In the genomic region with DNA sequence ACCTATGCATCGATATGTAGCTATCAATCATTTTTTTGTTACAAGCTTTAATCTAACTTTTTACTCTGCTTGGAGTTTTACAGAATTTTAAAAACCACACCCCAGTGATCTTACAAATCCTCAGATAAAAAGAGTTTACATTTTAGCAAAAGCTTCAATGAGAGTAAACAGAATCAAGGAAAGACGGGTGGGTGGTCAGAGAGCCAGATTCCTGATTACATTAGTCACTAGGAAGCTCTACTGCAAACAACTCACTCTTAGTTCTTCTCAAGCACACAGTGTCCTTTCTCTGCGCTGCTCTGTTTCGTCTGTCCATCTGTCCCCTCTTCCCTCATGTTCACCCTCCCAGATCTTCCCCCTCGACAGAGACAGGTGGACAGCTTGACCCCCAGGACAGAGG, we compare ENCODE assay signal across 26 mouse cellular contexts. TPM values are rescaled to one million over a fixed set of nuclear protein-coding genes. Genes with fewer than 3 reads are reported as not detected.
"Had no signal": no experiment of that assay in that cellular context is flagged by ENCODE, and none has a peak within 500 bp of the region (broad histone marks: within the 10 kb centered on the region; RNA-seq: fewer than 3 reads in every experiment).

No protein-coding gene starts in this region.

- H3K4me1 ChIP-seq: hindbrain, embryonic 12.5 days; intestine, embryonic 15.5 days; limb, embryonic 12.5 days; liver, embryonic 13.5 days had no signal

- H3K9me3 ChIP-seq: heart, embryonic 10.5 days; heart, embryonic 13.5 days; heart, embryonic 15.5 days; hindbrain, embryonic 12.5 days; intestine, embryonic 15.5 days; limb, embryonic 10.5 days; limb, embryonic 12.5 days; liver, embryonic 13.5 days had no signal

- DNase-seq: gastrocnemius, postnatal 14 days; gastrocnemius, postnatal 36 days; heart, adult 18-20 months; heart, postnatal 14 days; heart, postnatal 36 days; kidney, adult 18-20 months; kidney, adult 8-10 months; kidney, postnatal 10 days; kidney, postnatal 25 days; kidney, postnatal 4 days; liver; liver, embryonic 13.5 days had no signal

- H3K27ac ChIP-seq: heart, embryonic 10.5 days; heart, embryonic 13.5 days; heart, embryonic 15.5 days; hindbrain, embryonic 12.5 days; hindbrain, embryonic 14.5 days; intestine, embryonic 15.5 days; layer of hippocampus, adult 2 months; left cerebral cortex, adult 2 months; limb, embryonic 10.5 days; limb, embryonic 12.5 days; liver, embryonic 13.5 days had no signal

- H3K36me3 ChIP-seq: heart, embryonic 10.5 days; heart, embryonic 13.5 days; heart, embryonic 15.5 days; hindbrain, embryonic 12.5 days; intestine, embryonic 15.5 days; limb, embryonic 10.5 days; limb, embryonic 12.5 days; liver, embryonic 13.5 days had no signal

- H3K4me2 ChIP-seq: heart, embryonic 13.5 days; heart, embryonic 15.5 days; hindbrain, embryonic 12.5 days; hindbrain, embryonic 14.5 days; intestine, embryonic 15.5 days; limb, embryonic 12.5 days; liver, embryonic 11.5 days; liver, embryonic 13.5 days had no signal

- H3K27me3 ChIP-seq: hindbrain, embryonic 12.5 days; intestine, embryonic 15.5 days; limb, embryonic 12.5 days; liver, embryonic 13.5 days had no signal

- ATAC-seq: hindbrain, embryonic 16.5 days; intestine, embryonic 15.5 days; intestine, postnatal 0 days had no signal

- H3K9ac ChIP-seq: heart, embryonic 13.5 days; heart, embryonic 15.5 days; hindbrain, embryonic 12.5 days; hindbrain, embryonic 14.5 days; intestine, embryonic 15.5 days; limb, embryonic 12.5 days; liver, embryonic 13.5 days had no signal

- H3K4me3 ChIP-seq: heart, embryonic 10.5 days; heart, embryonic 13.5 days; heart, embryonic 15.5 days; hindbrain, embryonic 12.5 days; intestine, embryonic 15.5 days; layer of hippocampus, adult 2 months; left cerebral cortex, adult 2 months; limb, embryonic 10.5 days; limb, embryonic 12.5 days; liver, embryonic 13.5 days had no signal

RNA-seq across cellular contexts. Expression of a gene that starts 59.9 kb away (rescaled TPM):
- polyA plus RNA-seq: hindbrain, embryonic 12.5 days; hindbrain, embryonic 14.5 days; kidney, embryonic 14.5 days; liver, embryonic 11.5 days; liver, embryonic 13.5 days had no signal
